Mouse (Mus musculus): ENCODE results near the gene Olfr1201.

Gene Olfr1201

GRCm38 (mm10) chr2:88792736-88793135 lies at the start of gene Olfr1201:
Olfr1201 (plus strand) TSS chr2:88793036.
- DNase-seq (ENCODE audit: low spot score), result no peak

DNA sequence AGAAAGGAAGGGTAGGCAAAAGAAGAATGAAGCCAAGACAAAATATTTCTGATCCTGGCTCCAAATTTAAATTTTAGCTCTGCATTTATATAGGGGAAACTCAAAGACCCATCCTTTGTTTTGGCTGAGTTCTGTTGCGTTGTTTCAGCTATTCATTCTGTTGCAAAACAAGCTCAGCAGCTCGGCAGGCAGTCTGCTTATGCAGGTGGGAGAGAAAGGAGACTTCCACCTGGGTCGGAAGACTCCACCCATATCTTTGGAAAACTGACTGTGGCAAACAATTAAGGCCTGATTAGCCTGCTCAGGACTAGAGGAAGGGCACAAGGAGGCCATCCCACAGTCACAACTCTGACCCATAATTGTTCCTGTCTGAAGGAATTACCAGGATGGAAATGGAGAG lies 49.5 kb upstream of the Olfr1201 start:
- no peak for DNase-seq (ENCODE audit: low spot score)

DNA sequence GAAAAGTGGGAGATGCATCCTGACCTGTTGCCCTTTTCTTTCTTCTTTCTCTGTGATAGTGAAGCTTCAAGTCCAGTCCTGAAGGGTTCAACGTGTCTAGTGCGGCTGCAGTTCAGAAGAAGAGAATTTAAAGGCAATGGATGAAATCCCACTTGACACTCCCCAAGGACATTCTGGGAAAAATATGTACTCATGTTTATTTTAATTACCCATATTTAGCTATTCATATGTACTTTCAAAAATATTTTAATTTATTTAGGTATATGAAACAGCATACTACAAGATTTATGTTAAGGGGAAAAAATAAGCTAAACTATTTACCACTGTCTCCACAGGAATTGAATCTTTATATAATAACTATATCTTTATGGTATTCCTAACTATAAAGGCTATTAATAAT lies 41.6 kb upstream of the Olfr1201 start, which contains the start of gene Olfr1198:
TSS of gene Olfr1198 (minus strand) at position 101 of the 400 bp plus-strand sequence.
- DNase-seq (ENCODE audit: low spot score), result no peak

GRCm38 (mm10) chr2:88760369-88760768 lies 32.5 kb upstream of the Olfr1201 start, which contains the start of gene Olfr1199:
Olfr1199 (minus strand) TSS chr2:88760469.
- no peak for DNase-seq (ENCODE audit: low spot score)

GRCm38 (mm10) chr2:88770388-88770787 lies 22.4 kb upstream of the Olfr1201 start, which contains the start of gene Olfr1200:
Olfr1200 (minus strand) TSS chr2:88770488.
- no peak for DNase-seq (ENCODE audit: low spot score)

DNA sequence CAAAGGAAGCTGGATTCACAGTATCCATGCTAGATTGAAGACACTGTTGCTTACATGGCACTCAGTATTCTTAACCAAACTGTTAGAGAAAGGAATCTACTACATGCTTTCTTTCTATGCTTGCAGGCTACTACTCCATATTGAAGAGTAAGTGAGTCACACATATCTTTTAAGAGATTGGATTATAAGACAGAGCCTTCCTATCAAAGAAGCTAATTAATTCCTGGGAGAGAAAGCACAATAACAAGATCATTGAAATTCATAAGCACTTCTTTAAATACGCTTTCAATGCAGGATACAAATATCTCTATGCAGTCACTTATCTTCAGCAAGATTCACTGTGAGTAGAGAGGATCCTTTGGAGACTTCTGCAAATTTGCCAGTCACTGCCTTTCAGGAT lies 21.4 kb downstream of the Olfr1201 start, which contains the start of gene Olfr1202:
TSS of gene Olfr1202 (plus strand) at position 301 of the 400 bp plus-strand sequence.
- DNase-seq (ENCODE audit: low spot score), result no peak

GRCm38 (mm10) chr2:88829437-88829836 lies 36.6 kb downstream of the Olfr1201 start, which contains the start of gene Olfr1205:
Olfr1205 (plus strand) TSS chr2:88829737.
- DNase-seq (ENCODE audit: low spot score), result no peak

GRCm38 (mm10) chr2:88838477-88838876 lies 45.6 kb downstream of the Olfr1201 start:
- DNase-seq (ENCODE audit: low spot score), result no peak
